Mouse (Mus musculus): ENCODE results near the gene Cyp51. TPM values are rescaled to one million over a fixed set of nuclear protein-coding genes. Genes with fewer than 3 reads are reported as not detected.

Gene Cyp51
- polyA plus RNA-seq, 1 experiment from 2014 or later, result 128 TPM

GRCm38 (mm10) chr5:4080861-4081260 is 23.7 kb downstream of the Cyp51 start:
- H3K27me3 ChIP-seq, result no peaks in the 10 kb centered on the region
- WGBS, result 86% methylated on average over 2 of the region's 2 CpGs
- no peaks in the 10 kb centered on the region for H3K4me1 ChIP-seq
- peaks cover 91% of the 10 kb centered on the region for H3K36me3 ChIP-seq
- H3K9me3 ChIP-seq, result no peaks in the 10 kb centered on the region
- no peak for ATAC-seq (replicated peaks)
- H3K9ac ChIP-seq (replicated peaks), result no peak overlapping the region
- H3K4me2 ChIP-seq (replicated peaks), result no peak overlapping the region
- no peak overlapping the region for H3K27ac ChIP-seq (replicated peaks)
- H3K4me3 ChIP-seq, result no peak overlapping the region

GRCm38 (mm10) chr5:4079086-4079485 is 25.5 kb downstream of the Cyp51 start:
- no peak overlapping the region for H3K4me3 ChIP-seq
- no peak overlapping the region for H3K4me2 ChIP-seq (replicated peaks)
- WGBS, result 95% methylated on average over 3 of the region's 3 CpGs
- no peaks in the 10 kb centered on the region for H3K9me3 ChIP-seq
- H3K9ac ChIP-seq (replicated peaks), result no peak overlapping the region
- H3K4me1 ChIP-seq, result no peaks in the 10 kb centered on the region
- 0 out of 2 replicates have a peak, but pooled peaks have one; percentile 12 for ATAC-seq (replicated peaks)
- H3K36me3 ChIP-seq, result peaks cover 79% of the 10 kb centered on the region
- H3K27me3 ChIP-seq, result no peaks in the 10 kb centered on the region
- H3K27ac ChIP-seq (replicated peaks), result no peak overlapping the region

GRCm38 (mm10) chr5:4067203-4067602 is 37.3 kb downstream of the Cyp51 start:
- H3K4me1 ChIP-seq, result no peaks in the 10 kb centered on the region
- no peak overlapping the region for H3K4me3 ChIP-seq
- ATAC-seq (replicated peaks), result no peak
- no peak overlapping the region for H3K9ac ChIP-seq (replicated peaks)
- H3K36me3 ChIP-seq, result peaks cover 89% of the 10 kb centered on the region
- no peaks in the 10 kb centered on the region for H3K27me3 ChIP-seq
- no peak overlapping the region for H3K4me2 ChIP-seq (replicated peaks)
- H3K9me3 ChIP-seq, result no peaks in the 10 kb centered on the region
- 55% methylated on average over 3 of the region's 3 CpGs for WGBS
- no peak overlapping the region for H3K27ac ChIP-seq (replicated peaks)

- peak; percentile 51; the same call in 1 of the 2 replicates for ATAC-seq (replicated peaks)
- Histone ChIP-seq H3K4me3 (no peak overlapping the region), H3K27ac (replicated peaks) (no peak overlapping the region), H3K9ac (replicated peaks) (no peak overlapping the region), H3K4me2 (replicated peaks) (no peak overlapping the region), H3K9me3 (no peaks in the 10 kb centered on the region), H3K4me1 (no peaks in the 10 kb centered on the region), H3K27me3 (no peaks in the 10 kb centered on the region), H3K36me3 (peaks cover 89% of the 10 kb centered on the region)
- 94% methylated on average over 18 of the region's 18 CpGs for WGBS
Measured at GRCm38 (mm10) chr5:4066476-4067115, 38.0 kb downstream of the Cyp51 start.

- no peaks in the 10 kb centered on the region for H3K4me1 ChIP-seq
- H3K36me3 ChIP-seq, result peaks cover 89% of the 10 kb centered on the region
- no peaks in the 10 kb centered on the region for H3K9me3 ChIP-seq
- H3K27ac ChIP-seq (replicated peaks), result no peak overlapping the region
- WGBS, result 92% methylated on average over 8 of the region's 8 CpGs
- H3K27me3 ChIP-seq, result no peaks in the 10 kb centered on the region
- H3K4me3 ChIP-seq, result no peak overlapping the region
- H3K9ac ChIP-seq (replicated peaks), result no peak overlapping the region
- ATAC-seq (replicated peaks), result no peak
- no peak overlapping the region for H3K4me2 ChIP-seq (replicated peaks)
Measured at GRCm38 (mm10) chr5:4060313-4060712, 44.2 kb downstream of the Cyp51 start.

GRCm38 (mm10) chr5:4040922-4041321 is 63.6 kb downstream of the Cyp51 start:
- no peaks in the 10 kb centered on the region for H3K4me1 ChIP-seq
- no peak overlapping the region for H3K4me2 ChIP-seq (replicated peaks)
- H3K9me3 ChIP-seq, result no peaks in the 10 kb centered on the region
- H3K9ac ChIP-seq (replicated peaks), result no peak overlapping the region
- no peak overlapping the region for H3K27ac ChIP-seq (replicated peaks)
- peaks cover 75% of the 10 kb centered on the region for H3K36me3 ChIP-seq
- H3K4me3 ChIP-seq, result no peak overlapping the region
- H3K27me3 ChIP-seq, result no peaks in the 10 kb centered on the region
- WGBS, result 98% methylated on average over 2 of the region's 2 CpGs
- ATAC-seq (replicated peaks), result no peak

- Histone ChIP-seq H3K4me1 (no peaks in the 10 kb centered on the region), H3K27ac (replicated peaks) (no peak overlapping the region), H3K4me3 (no peak overlapping the region), H3K9me3 (no peaks in the 10 kb centered on the region), H3K4me2 (replicated peaks) (no peak overlapping the region), H3K27me3 (no peaks in the 10 kb centered on the region), H3K9ac (replicated peaks) (no peak overlapping the region), H3K36me3 (peaks cover 76% of the 10 kb centered on the region)
- WGBS, result 94% methylated on average over 6 of the region's 6 CpGs
- ATAC-seq (replicated peaks), result no peak
Measured at GRCm38 (mm10) chr5:4040372-4040771, 64.2 kb downstream of the Cyp51 start.

GRCm38 (mm10) chr5:4039351-4039750 is 65.2 kb downstream of the Cyp51 start:
- H3K9ac ChIP-seq (replicated peaks), result no peak overlapping the region
- peaks cover 78% of the 10 kb centered on the region for H3K36me3 ChIP-seq
- no peaks in the 10 kb centered on the region for H3K27me3 ChIP-seq
- 91% methylated on average over 8 of the region's 8 CpGs for WGBS
- H3K27ac ChIP-seq (replicated peaks), result no peak overlapping the region
- H3K4me3 ChIP-seq, result no peak overlapping the region
- H3K9me3 ChIP-seq, result no peaks in the 10 kb centered on the region
- no peak for ATAC-seq (replicated peaks)
- H3K4me2 ChIP-seq (replicated peaks), result no peak overlapping the region
- no peaks in the 10 kb centered on the region for H3K4me1 ChIP-seq

GRCm38 (mm10) chr5:4036686-4037085 is 67.9 kb downstream of the Cyp51 start:
- H3K4me2 ChIP-seq (replicated peaks), result no peak overlapping the region
- WGBS, result 98% methylated on average over 9 of the region's 9 CpGs
- peaks cover 72% of the 10 kb centered on the region for H3K36me3 ChIP-seq
- no peak overlapping the region for H3K4me3 ChIP-seq
- H3K27me3 ChIP-seq, result no peaks in the 10 kb centered on the region
- no peak for ATAC-seq (replicated peaks)
- no peaks in the 10 kb centered on the region for H3K9me3 ChIP-seq
- no peaks in the 10 kb centered on the region for H3K4me1 ChIP-seq
- no peak overlapping the region for H3K9ac ChIP-seq (replicated peaks)
- H3K27ac ChIP-seq (replicated peaks), result no peak overlapping the region

- Histone ChIP-seq H3K36me3 (peaks cover 65% of the 10 kb centered on the region), H3K9ac (replicated peaks) (no peak overlapping the region)
Measured at GRCm38 (mm10) chr5:4031846-4032245, 72.7 kb downstream of the Cyp51 start.

More at GRCm38 (mm10) chr5:4031846-4032245, 72.7 kb downstream of the Cyp51 start:
- H3K9me3 ChIP-seq, result no peaks in the 10 kb centered on the region
- 92% methylated on average over 4 of the region's 4 CpGs for WGBS
- no peak for ATAC-seq (replicated peaks)
- H3K4me2 ChIP-seq (replicated peaks), result no peak overlapping the region
- no peaks in the 10 kb centered on the region for H3K27me3 ChIP-seq
- no peak overlapping the region for H3K4me3 ChIP-seq
- no peak overlapping the region for H3K27ac ChIP-seq (replicated peaks)
- no peaks in the 10 kb centered on the region for H3K4me1 ChIP-seq

Other genes starting within 250 kb of the Cyp51 start
- gene Mterf1a, start 210.8 kb downstream of the Cyp51 start, polyA plus RNA-seq (2015; fragmentation: Nextera tagmentation; extraction: Ambion mirVana), result 8.7 and 9.3 TPM in 2 replicates
- 397 and 434 TPM in 2 replicates for gene Akap9, start 176.7 kb downstream of the Cyp51 start, polyA plus RNA-seq (2015; fragmentation: Nextera tagmentation; extraction: Ambion mirVana)
- gene Mterf1b, start 87.6 kb upstream of the Cyp51 start, polyA plus RNA-seq (2015; fragmentation: Nextera tagmentation; extraction: Ambion mirVana), result 4.0 and 5.9 TPM in 2 replicates

Measured in forebrain, embryonic 15.5 days (tissue).